Mouse (Mus musculus) regulatory T cell (primary cell): Measurements from ENCODE around the gene Dusp1.

ENCODE experiments used
- in situ Hi-C: fragments of 300-600 bp; cut with MboI, MseI; formaldehyde crosslinking; loops from one replicate; pipeline ENCODE4 v1.15.1; 2025; ENCODE audit warnings: high pct_unique_total_duplicates

Gene Dusp1

DNA sequence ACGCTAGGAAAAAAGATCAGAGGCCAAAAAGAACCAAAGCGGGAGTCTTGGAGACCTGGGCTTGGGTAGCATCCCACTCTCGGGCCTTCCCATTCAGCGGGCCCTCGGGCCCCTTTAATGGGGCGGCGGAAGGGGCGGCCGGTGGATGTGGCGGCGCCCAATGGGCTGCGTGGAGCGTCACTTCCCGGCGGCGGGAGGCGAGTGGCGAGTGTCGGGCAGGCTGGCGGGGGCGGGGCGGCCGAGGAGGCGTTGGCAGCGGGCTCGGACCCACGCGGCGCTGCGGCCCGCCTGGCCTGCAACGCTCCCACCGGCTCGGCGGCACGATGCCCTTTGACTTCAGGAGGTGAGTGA, 663 bp downstream of the Dusp1 start, which contains the start of gene Ergic1:
Ergic1 (plus strand) TSS at position 200 of the 351 bp plus-strand sequence.
- in situ Hi-C loops: no loop called here

DNA sequence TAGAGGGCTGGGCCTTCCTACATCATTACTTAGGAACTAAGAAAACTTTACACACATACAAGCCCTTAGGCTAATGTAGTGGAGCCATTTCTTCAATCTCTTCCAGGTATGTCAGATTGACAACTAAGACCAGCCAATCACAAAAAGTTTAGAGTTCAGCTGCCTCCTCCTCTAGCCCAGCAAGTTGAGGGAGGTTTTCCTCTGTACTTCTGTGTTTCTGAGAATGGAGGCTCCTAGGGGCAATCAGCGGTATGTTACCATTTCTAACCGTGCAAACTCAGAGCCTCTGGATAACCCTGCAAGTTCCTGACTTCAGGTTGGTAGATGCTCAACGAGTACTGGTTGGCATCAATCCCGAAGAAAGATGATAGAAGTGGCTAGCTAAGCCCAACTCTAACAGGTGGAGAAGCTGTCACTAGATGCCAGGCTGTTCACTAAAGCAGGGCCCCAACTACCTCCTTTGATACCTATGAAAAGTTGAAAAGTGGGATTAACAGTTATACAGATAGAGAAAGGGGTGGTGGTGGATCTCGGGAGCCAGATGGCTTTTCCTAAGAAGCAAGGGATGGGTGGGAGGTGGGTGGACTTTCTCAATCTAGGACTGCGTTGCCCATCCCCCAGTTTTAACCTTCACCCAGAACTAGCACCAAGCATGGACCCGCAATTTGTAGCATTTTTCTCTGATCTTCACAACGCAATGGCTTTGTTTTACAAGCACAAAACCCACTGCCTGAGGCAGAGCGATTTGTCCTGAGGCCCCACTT, 1.2 kb downstream of the Dusp1 start:
- in situ Hi-C loops: no loop called here

DNA sequence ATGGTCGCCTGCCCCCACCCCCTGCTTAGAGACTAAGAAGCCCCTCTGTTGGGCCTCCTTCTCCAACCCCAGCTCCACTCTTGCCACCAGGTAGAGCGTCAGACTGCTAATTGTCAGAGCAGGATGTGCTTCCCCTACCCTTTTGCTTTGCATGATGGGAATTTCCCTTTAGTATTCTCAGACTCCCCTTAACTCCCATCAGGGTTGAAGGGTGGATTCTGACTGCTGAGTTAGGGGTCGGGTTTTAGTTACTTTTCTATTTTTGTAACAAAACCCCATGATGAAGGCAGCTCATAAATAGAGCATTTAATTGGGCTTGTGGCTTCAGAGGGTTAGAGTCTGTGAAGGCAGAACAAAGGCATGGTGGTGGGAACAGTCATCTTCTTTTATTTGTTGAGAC, 8.9 kb downstream of the Dusp1 start:
- in situ Hi-C loops: loop anchor here (10.0 kb wide), 1 partner anchor 582 kb away; the partner anchor contains the start of gene Uqcc2

DNA sequence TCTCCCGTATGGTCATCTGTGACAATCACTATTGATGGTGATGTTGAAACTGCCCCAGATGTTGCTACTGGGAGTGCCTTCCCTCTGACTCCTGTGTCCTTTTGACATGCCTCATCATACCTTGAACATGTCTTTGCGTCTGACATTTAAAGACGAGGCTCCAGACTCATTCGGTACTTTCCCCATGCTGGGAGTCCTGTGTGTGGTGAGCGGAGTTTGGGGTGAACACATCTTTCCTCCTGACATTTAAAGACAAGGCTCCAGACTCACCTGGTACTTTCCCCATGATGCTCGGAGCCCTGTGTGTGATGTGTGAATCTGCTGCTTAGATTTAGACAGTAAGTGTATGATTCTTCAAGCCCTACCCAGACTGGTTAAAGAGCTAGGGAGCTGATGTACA, 10.8 kb downstream of the Dusp1 start:
- in situ Hi-C loops: loop anchor here (10.0 kb wide), 1 partner anchor 584 kb away; the partner anchor contains the start of gene Uqcc2

DNA sequence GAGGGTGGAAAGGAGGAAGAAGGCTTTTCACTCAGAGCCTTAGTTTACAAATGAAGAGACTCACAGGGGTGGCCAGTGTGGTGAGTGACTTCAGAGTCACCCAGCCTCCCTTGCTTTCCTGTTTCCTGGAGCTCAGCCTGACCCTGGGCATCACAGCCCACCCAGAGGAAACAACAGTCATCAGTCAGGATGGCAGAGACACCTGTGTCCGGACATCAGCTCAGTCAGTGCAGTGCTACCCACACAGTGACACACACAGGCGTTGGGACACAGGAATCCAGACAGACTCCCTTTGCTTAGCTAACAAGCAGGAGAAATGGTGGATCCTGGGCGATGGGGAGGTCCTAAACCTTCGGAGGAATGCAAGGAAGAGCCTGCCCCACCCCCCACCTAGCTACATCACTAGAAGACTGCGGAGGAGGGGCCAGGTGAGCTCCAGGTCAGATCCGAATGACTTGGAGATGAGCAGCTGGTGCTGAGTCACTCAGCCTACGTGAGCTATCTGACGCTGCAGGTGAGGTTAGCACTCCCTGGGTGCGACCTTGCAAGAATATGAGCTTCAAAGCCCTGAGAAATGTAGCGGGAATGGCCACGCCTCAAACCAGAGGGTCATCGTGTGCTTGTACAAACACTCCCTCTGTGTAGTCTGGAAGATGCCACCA, 12.6 kb downstream of the Dusp1 start:
- in situ Hi-C loops: no loop called here

DNA sequence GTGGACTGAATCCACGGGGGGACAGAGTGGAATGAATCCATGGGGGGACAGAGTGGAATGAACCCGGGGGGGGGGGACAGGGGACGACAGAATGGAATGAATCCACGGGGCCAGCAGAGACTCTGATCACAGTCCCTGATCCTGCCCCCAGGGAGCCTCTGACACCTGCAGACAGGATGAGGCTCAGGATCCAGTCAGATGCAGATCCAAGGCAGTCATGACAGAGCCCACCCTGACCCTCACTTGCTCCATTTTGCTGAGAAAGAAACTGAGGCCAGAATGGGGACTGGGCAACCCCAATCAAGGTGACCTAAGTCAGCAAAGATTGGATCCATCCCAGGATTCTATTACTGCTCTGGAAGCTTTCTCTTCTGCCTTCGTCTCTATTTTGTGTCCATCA, 13.4 kb downstream of the Dusp1 start:
- in situ Hi-C loops: no loop called here

DNA sequence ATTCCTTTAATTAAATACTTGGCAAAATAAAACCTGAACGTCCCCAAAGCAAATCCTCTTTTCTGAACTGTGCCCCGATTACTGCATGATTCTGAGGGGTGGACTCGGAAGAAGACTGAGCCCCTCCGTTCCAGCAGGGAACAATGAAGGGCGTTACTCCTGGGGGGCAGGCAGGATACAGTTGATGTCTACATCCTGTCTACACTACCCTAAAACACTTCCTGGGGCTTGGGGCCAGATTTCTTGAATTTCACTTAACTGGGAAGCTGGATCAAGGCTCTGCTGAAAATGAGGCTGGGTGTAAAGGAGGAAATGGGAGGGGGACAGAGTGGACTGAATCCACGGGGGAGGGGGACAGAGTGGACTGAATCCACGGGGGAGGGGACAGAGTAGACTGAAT, 14.2 kb downstream of the Dusp1 start:
- in situ Hi-C loops: no loop called here

DNA sequence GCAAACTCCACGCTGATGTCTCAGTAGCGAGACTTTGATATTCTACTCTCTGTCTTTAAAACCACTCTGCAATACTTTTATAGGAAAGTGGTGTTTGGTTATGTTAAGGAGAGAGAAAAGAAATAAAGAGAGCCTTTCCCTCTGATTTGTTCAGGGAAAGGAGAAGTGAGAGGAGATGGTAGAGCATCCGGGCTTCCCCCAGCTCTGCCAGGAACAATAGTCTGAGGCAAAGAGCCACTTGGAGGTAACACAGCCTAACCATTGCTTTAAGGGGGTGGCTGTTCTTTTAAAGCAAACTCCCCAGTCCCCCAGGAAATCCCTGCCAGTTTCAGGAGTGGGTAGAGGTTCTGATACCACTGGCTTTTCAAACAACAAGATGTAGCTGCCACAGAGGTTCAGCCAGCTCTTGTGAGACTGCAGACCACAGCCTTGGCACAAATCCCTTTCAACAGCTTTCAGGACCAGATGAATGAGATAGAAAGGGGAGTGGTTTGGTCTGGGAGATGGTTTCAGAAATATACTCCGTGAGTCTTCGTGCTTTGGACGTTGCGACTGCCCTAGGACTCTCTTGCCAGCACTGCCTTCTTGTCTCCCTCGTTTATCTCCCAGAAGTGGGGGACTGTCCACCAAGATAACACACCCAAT, 17.5 kb downstream of the Dusp1 start:
- in situ Hi-C loops: no loop called here

DNA sequence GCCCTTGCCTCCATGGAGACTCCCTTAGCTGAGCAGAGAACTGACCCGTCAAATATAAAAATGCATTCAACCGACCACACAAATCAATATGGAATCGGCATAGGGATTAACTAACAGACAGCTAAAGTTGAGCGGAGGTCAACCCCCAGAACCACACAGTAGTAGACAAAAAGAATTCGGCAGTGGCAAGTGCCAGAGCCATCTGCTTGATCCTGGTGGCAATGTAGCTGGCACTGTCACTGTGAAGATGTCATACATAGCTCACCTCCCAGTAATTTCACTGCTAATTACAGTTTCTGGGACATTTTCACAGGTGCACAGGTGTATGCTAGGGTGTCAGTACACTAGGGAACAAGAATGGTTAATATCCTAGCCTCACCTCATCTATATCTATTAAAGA, 21.8 kb downstream of the Dusp1 start:
- in situ Hi-C loops: no loop called here

DNA sequence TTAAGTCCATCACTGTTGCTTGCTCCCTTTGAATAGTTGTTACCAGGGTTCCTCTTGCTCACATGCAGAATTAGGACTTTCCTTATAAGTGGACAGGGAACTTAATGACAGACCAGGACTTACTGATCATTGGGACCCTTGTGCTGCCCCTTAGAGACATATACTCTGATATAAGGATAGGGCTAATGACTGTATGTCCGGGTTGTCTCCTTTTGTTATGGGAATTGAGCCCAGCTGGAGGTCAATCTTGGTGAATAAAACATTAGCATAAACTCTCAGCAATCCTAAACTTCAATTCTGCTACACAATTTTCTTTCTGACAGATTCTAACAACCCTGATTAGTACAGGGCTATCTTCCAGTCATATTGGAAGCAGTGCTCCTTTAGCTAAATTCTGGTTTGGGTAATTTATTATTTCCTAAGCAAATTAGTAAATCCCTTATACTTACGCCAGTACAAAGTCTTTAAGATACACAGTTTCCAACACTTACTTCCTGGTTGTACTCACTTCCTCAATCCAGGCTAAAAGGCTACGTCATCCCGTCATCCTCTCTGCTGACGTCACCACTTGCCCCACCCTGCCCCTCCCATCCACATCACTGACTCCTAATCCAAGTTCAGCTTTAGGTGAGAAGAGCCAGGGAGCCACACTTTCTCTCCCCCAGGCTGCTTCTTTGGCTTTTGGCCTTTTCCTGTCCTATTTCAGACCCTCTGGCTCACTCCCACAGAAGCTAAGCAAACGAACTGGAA, 24.0 kb downstream of the Dusp1 start:
- in situ Hi-C loops: loop anchor here (10.0 kb wide), 1 partner anchor 1743 kb away; no protein-coding TSS in a partner anchor

DNA sequence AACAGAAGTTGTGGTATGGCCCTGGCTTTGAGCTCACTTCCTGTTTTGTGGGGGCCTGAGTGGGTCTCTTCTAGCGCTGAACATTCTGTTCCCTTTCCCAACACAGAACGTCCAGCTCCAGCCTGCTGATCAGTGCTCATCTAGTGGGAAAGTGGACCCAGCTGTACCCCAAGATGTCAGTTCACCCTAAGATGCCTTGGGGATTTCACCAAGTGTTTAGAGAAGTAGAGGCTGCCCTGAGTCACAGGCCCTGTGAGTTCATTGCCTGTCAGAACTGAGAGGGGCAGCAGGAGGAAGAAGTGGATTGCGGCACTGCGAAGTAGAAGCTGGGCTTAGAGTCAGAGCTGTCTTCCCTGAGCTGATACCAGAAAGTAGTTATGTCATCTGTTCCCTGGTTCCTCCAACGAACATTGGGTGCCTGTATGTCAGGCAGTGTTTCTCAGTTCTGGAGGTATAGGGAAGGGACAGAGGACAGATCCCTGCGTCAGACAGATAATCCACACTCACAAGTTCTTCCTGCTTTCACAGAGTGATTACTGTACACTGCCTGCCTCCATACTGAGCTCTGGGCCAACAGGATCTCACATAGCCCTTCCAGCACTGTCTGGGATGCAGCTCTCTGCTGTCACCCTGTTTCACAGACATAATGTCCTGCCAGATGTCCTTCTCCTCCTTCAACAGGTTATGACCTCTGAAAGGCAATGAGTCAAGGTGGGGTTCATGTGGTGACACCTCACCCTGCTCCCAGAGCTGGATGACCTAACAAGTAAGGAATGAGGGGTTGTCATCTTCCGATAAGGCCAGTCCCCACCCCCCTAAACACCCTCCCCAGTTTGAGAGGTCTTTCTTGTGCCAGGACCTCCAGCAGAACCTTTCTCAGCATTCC, 26.4 kb downstream of the Dusp1 start:
- in situ Hi-C loops: loop anchor here (10.0 kb wide), 1 partner anchor 1741 kb away; no protein-coding TSS in a partner anchor

DNA sequence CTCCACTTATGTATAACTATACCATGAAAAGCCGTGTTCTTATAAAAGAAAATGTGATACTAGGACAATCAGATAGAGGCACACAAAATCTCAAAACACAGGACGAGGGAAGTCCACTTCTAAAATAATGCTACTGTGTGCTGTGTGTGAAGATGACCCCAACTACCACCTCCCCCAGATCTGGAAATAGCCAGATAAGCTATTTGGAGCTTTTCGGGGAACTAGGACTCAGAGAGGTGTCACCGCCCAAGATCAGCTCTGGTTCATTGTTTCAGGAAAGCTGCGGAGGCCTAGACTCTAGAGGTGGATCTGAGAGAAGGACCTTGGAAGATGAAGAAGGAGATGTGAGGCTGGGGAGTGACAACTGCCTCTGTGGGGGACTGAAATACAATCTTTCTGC, 27.2 kb downstream of the Dusp1 start:
- in situ Hi-C loops: loop anchor here (10.0 kb wide), 1 partner anchor 1740 kb away; no protein-coding TSS in a partner anchor

DNA sequence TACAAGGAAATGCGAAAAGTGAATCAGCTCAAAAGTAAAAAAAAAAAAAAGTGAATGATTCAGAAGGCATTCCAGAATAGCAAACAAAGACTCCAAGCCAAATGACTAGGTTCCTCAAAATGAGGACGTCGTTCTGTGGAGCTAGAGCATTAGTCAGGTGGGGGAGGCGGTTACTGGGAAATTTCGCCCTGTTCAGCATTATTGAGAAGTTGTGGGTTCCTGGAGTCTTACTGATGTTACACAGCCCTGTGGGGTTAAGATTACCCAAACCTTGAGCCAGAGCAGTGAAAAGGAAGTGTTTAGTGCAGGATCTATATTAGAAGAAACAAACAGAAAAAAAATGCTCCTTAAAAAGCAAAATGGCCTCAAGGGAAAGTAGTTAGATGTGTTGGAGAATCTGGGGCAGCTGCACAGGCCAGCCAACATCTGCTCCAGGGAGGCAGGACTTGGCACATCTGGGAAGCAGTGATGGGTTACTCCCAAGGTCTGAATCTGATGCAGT, 28.0 kb downstream of the Dusp1 start:
- in situ Hi-C loops: loop anchor here (10.0 kb wide), 1 partner anchor 1739 kb away; no protein-coding TSS in a partner anchor

DNA sequence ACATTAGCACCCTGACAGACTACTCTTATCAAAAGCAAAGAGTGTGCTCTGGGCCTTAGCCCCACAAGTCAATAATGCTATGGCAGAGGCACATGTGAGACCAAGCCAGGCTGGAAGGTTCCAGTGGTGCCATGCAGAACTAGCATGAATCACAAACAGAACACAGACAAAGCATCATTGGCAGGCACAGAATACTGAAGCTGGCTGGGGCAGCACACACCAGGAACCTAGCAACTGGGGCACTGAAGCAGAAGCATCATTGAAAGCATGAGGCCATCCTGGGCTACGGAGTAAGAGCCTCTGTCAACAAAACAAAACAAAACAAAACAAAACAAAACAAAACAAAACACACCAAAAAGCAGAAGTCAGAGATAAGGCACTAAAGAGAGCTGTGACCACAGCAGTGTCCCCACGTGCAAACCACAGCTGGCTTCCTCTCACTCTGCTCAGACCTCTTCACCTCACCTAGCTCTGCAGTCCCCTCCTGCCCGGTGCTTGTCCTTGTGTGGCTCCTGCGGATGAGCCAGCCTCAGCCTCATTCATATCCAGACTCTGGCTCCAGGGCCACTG, 29.4 kb downstream of the Dusp1 start:
- in situ Hi-C loops: loop anchor here (10.0 kb wide), 1 partner anchor 1738 kb away; no protein-coding TSS in a partner anchor

DNA sequence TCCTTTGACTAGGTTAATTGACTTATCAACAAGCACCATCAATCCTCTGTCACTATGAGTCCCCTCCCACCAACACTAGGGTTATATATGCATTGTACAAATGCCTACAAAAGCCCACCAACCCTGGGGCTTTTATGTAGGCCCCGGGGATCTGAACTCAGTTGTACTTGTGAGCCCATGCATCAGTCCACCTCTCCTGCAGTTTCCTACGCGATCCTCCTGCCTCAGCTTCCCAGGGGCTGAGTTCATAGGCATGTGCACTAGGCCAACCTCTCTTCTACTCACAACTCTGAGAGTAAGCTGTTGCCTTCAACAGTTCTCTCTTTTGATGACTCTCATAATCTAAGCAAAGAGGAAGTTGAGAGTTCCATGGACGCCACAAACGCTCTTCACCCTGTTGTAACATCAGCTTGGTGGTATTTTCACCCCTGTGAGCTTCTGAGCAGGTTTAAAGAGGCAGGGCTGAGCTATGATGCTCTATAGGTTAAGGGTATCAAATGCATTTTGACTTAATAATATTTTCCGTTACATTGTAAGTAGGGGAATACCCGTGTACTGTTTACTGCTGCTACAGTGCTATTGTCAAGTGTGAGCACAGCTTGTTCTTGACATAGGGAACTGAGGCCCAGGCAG, 30.4 kb downstream of the Dusp1 start:
- in situ Hi-C loops: loop anchor here (10.0 kb wide), 1 partner anchor 1737 kb away; no protein-coding TSS in a partner anchor

DNA sequence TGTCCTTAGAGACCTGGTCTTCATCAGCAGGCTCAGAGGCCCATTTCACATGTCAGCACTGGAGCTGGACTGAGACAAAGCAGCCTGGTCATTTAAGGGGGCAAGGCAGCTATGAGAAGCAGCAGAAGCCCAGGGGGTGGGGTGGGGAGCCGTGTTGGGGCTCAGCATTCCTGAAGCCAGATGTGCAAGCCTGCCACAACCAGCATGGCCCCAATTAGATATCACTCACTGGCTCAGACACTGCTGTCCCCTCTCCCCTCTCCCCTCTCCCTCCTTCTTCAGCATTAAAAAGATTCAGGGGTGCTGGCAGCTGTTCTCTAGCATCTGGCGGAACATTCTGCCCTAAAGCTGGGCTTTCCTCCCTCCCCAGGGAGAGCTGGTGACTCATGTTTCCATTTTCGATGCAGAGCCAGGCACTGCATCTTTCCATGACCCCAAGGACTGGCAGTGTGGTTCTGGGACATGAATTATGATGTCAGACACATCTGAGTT, 31.3 kb downstream of the Dusp1 start:
- in situ Hi-C loops: loop anchor here (10.0 kb wide), 1 partner anchor 1736 kb away; no protein-coding TSS in a partner anchor

DNA sequence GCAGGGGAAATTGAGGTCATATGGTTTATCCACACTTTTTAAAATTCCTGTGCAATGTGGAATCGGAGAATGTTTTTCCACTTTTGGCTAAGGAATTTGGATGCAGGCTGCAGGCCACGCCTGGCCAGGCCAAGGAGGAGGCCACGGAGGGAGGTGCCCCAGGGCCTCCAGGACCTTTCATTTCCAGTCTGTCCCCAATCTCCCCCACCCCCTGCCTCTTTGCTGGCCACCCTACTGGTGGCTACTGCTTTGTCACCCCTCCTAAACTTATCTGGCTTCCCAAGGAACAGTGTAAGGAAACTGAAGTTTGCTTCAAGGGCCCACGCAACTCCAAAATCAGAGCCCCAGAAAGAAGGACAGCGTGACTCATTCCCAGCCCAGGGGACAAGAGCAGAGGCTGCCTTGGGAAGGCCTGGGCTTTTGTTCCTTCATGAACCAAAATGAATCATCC, 32.1 kb downstream of the Dusp1 start:
- in situ Hi-C loops: loop anchor here (10.0 kb wide), 1 partner anchor 1735 kb away; no protein-coding TSS in a partner anchor

DNA sequence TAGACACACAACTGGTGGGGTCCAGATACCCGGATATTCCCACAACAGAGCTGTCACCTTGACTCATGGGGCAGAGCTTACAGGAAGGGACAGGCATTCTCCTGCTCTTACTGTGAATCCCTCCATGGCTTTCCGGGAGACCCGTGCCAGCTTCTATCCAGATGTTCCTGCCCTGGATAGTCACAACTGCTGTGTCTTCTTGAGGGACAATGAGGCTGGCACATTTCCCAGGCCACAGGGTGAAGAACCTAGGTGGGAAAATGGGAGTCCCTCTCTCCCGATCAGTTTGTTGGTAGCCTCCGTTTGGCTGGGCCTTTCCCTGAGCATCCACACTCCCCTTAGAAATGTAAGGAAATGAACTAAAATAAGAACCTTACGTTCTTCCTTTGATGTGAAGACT, 33.2 kb downstream of the Dusp1 start:
- in situ Hi-C loops: no loop called here

DNA sequence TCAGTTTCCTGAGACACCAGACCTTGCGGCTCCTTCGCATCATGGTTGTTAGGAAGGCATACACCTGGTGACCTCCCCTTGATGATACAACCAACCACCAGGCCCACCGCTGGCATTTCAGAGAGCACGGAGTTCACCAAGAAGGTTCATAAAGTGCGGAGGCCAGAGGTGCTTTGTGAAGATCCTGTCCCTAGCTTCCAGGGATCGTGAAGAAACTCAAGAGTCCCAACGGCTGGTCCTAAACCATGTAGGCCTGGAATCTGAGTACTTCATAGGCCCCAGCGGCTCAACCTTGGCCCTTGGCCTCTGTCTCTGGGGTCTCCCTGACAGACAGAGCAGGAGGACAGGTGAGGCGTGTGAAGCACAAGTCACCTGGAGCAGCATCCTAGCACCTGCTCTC, 34.6 kb downstream of the Dusp1 start:
- in situ Hi-C loops: no loop called here
